Mouse (Mus musculus) hindbrain, postnatal 0 days (tissue): ENCODE results near the gene Lhfpl3. TPM values are rescaled to one million over a fixed set of nuclear protein-coding genes. Genes with fewer than 3 reads are reported as not detected.
A peak's percentile ranks its signal among the peaks of the same experiment; 100 is the strongest.

Experiments
- ATAC-seq: fragments of 200-750 bp; cut with Nextera tagmentation; 2 replicates; pipeline ENCODE4 v1.8.0; 2017; ENCODE audit warnings: mild to moderate bottlenecking, moderate TSS enrichment, moderate library complexity
- DNase-seq: peaks from one replicate; pipeline ENCODE4 v3.0.0-alpha.2; 2015; ENCODE audit warnings: low spot score
- H3K27ac ChIP-seq: fragments of 300-500 bp; sonication (generic); 2 replicates; pipeline ENCODE4 v1.5.1; 2014; ENCODE audit warnings: mild to moderate bottlenecking
- H3K27me3 ChIP-seq: fragments of 300-500 bp; sonication (generic); 2 replicates; pipeline ENCODE4 v1.6.1; 2014; ENCODE audit warnings: low read length, mixed read lengths; ENCODE audit not compliant: insufficient read depth
- H3K36me3 ChIP-seq: fragments of 300-500 bp; sonication (generic); 2 replicates; pipeline ENCODE4 v1.6.1; 2014; ENCODE audit warnings: low read length, mixed read lengths; ENCODE audit not compliant: insufficient read depth
- H3K4me1 ChIP-seq: fragments of 300-500 bp; sonication (generic); 2 replicates; pipeline ENCODE4 v1.6.1; 2014; ENCODE audit warnings: antibody characterized with exemption, low read length, mixed read lengths; ENCODE audit not compliant: insufficient read depth
- H3K4me2 ChIP-seq: fragments of 300-500 bp; sonication (generic); 2 replicates; pipeline ENCODE4 v1.6.1; 2014; ENCODE audit warnings: low read depth, mild to moderate bottlenecking, low read length, moderate library complexity, mixed read lengths
- H3K4me3 ChIP-seq: fragments of 300-500 bp; sonication (generic); 2 replicates; pipeline ENCODE4 v1.5.1; 2014; ENCODE audit warnings: low read length
- H3K9ac ChIP-seq: fragments of 300-500 bp; sonication (generic); replicated peaks from 2 replicates; pipeline ENCODE4 v1.6.1; 2014; ENCODE audit warnings: mild to moderate bottlenecking, low read length, moderate library complexity, mixed read lengths
- H3K9me3 ChIP-seq: fragments of 300-500 bp; sonication (generic); 2 replicates; pipeline ENCODE4 v1.6.1; 2016; ENCODE audit warnings: low read length, mixed read lengths
- CTCF ChIP-seq: IDR thresholded peaks from 2 replicates; pipeline ENCODE4 v1.5.1; 2016; ENCODE audit warnings: antibody characterized with exemption, control low read depth, low read depth
- WGBS: fragments of 180-500 bp; shearing (Covaris S2); extraction: QIAGEN DNeasy Blood & Tissue Kit; methylation state at CpG from one replicate; pipeline ENCODE4 v1.1.7; 2014; 5-methylcytosine and 5-hydroxymethylcytosine counted together
- polyA plus RNA-seq: library from polyadenylated mRNA; unstranded; fragments of >200 nt; fragmentation: Nextera tagmentation; extraction: Ambion mirVana; gene quantifications from 2 replicates; pipeline ENCODE4 v1.2.1, GENCODE M21; 2015
- total RNA-seq: library from RNA; depleted of rRNA; stranded (reverse); fragments of >200 nt; gene quantifications from 2 replicates; pipeline ENCODE4 v1.2.3, GENCODE M21; 2014

The Lhfpl3 gene
- total and polyA plus RNA-seq, 2 experiments from 2014 or later: 48.9 to 70.7 TPM

- H3K4me1 ChIP-seq: no peaks in the 10 kb centered on the region
- no peaks in the 10 kb centered on the region for H3K9me3 ChIP-seq
- no peaks in the 10 kb centered on the region for H3K36me3 ChIP-seq
- DNase-seq (no peak), ATAC-seq (no peak)
- H3K4me2 ChIP-seq: no peak overlapping the region
- H3K9ac ChIP-seq: no peak overlapping the region
- no peak overlapping the region for H3K27ac ChIP-seq
- TF ChIP-seq CTCF: no peak
- no peak overlapping the region for H3K4me3 ChIP-seq
- H3K27me3 ChIP-seq: no peaks in the 10 kb centered on the region
These were observed 154.1 kb downstream of the Lhfpl3 start for GRCm38 (mm10) chr5:22899913-22900312.

- Histone ChIP-seq H3K9me3 (no peaks in the 10 kb centered on the region), H3K36me3 (no peaks in the 10 kb centered on the region), H3K4me2 (no peak overlapping the region), H3K4me3 (no peak overlapping the region), H3K9ac (no peak overlapping the region), H3K27me3 (no peaks in the 10 kb centered on the region), H3K4me1 (no peaks in the 10 kb centered on the region), H3K27ac (no peak overlapping the region)
- no peak for ATAC-seq
- no peak for TF ChIP-seq CTCF
- WGBS: 100% methylated on average over 1 of the region's 1 CpGs
- no peak for DNase-seq
These were observed 171.3 kb downstream of the Lhfpl3 start for GRCm38 (mm10) chr5:22917197-22917596.

- Histone ChIP-seq H3K9ac (no peak overlapping the region), H3K4me3 (no peak overlapping the region), H3K4me1 (no peaks in the 10 kb centered on the region), H3K4me2 (no peak overlapping the region), H3K27ac (no peak overlapping the region), H3K9me3 (no peaks in the 10 kb centered on the region), H3K36me3 (no peaks in the 10 kb centered on the region), H3K27me3 (no peaks in the 10 kb centered on the region)
- no peak for DNase-seq
- no peak for ATAC-seq
- TF ChIP-seq CTCF: no peak
These were observed 180.3 kb downstream of the Lhfpl3 start for GRCm38 (mm10) chr5:22926171-22926570.

GRCm38 (mm10) chr5:22928746-22929145 is 182.9 kb downstream of the Lhfpl3 start:
- H3K36me3 ChIP-seq: no peaks in the 10 kb centered on the region
- H3K9ac ChIP-seq: no peak overlapping the region
- TF ChIP-seq CTCF: no peak
- H3K4me1 ChIP-seq: no peaks in the 10 kb centered on the region
- ATAC-seq (no peak), DNase-seq (no peak)
- H3K27ac ChIP-seq: no peak overlapping the region
- H3K27me3 ChIP-seq: no peaks in the 10 kb centered on the region
- H3K4me3 ChIP-seq: no peak overlapping the region
- 48% methylated on average over 2 of the region's 2 CpGs for WGBS
- H3K4me2 ChIP-seq: no peak overlapping the region
- no peaks in the 10 kb centered on the region for H3K9me3 ChIP-seq

- H3K27me3 ChIP-seq: no peaks in the 10 kb centered on the region
- TF ChIP-seq CTCF: no peak
- ATAC-seq (no peak), DNase-seq (no peak)
- H3K4me1 ChIP-seq: no peaks in the 10 kb centered on the region
- H3K9me3 ChIP-seq: no peaks in the 10 kb centered on the region
- no peak overlapping the region for H3K4me2 ChIP-seq
- H3K36me3 ChIP-seq: no peaks in the 10 kb centered on the region
- H3K27ac ChIP-seq: no peak overlapping the region
- 68% methylated on average over 5 of the region's 5 CpGs for WGBS
- no peak overlapping the region for H3K9ac ChIP-seq
- no peak overlapping the region for H3K4me3 ChIP-seq
These were observed 197.4 kb downstream of the Lhfpl3 start for GRCm38 (mm10) chr5:22943306-22943705.

- peak; percentile 9; the same call in 1 of the 2 replicates for TF ChIP-seq CTCF
- H3K4me2 ChIP-seq: no peak overlapping the region
- H3K9me3 ChIP-seq: no peaks in the 10 kb centered on the region
- H3K4me3 ChIP-seq: no peak overlapping the region
- no peaks in the 10 kb centered on the region for H3K36me3 ChIP-seq
- no peak overlapping the region for H3K9ac ChIP-seq
- H3K4me1 ChIP-seq: no peaks in the 10 kb centered on the region
- H3K27ac ChIP-seq: no peak overlapping the region
- ATAC-seq (no peak), DNase-seq (no peak)
- H3K27me3 ChIP-seq: no peaks in the 10 kb centered on the region
- WGBS: 78% methylated on average over 6 of the region's 6 CpGs
These were observed 217.4 kb downstream of the Lhfpl3 start for GRCm38 (mm10) chr5:22963300-22963699.

- ATAC-seq (no peak), DNase-seq (no peak)
- no peak overlapping the region for H3K4me3 ChIP-seq
- H3K4me1 ChIP-seq: no peaks in the 10 kb centered on the region
- H3K9ac ChIP-seq: no peak overlapping the region
- H3K27ac ChIP-seq: no peak overlapping the region
- TF ChIP-seq CTCF: no peak
- H3K9me3 ChIP-seq: no peaks in the 10 kb centered on the region
- no peaks in the 10 kb centered on the region for H3K27me3 ChIP-seq
- 92% methylated on average over 2 of the region's 2 CpGs for WGBS
- H3K4me2 ChIP-seq: no peak overlapping the region
- no peaks in the 10 kb centered on the region for H3K36me3 ChIP-seq
These were observed 240.9 kb downstream of the Lhfpl3 start for GRCm38 (mm10) chr5:22986771-22987170.
